Comparison of ENCODE assay signal across 11 mouse cellular contexts in the genomic region with DNA sequence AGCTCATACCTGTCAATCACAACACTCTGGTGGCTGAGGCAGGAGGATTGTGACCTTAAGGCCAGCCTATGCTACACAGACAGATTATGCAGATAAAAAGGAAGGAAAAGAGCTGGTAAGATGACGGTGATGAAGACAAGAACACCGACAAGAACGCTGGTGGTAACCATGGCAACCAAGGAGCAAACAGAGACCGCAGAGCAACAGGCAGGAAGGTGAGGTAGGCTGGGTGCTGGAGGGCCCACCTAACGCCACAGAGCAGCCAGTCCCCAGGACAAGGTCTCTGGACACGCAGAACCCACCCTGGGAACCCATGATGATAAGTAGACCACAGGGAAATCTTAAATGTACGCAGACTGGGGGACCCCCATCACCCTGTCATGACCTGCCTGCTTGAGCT. TPM values are rescaled to one million over a fixed set of nuclear protein-coding genes. Genes with fewer than 3 reads are reported as not detected.
DNase-seq lines count a peak whose midpoint lies in the region; ATAC-seq and TF ChIP-seq lines count a peak whose summit lies in the region.
"Had no signal": no experiment of that assay in that cellular context is flagged by ENCODE, and none has a peak within 500 bp of the region (broad histone marks: within the 10 kb centered on the region; RNA-seq: fewer than 3 reads in every experiment).

No protein-coding gene starts in this region.

- TF ChIP-seq CTCF in spleen, adult 2 months (IDR thresholded peaks at IDR 0.05; ENCODE audit: extremely low read depth, insufficient read depth, insufficient read length, insufficient replicate concordance), result no peak

- peaks cover 6% of the 10 kb centered on the region; the same call in 1 of the 2 replicates for H3K36me3 ChIP-seq in spleen, adult 2 months (ENCODE audit: control insufficient read depth, insufficient read depth, low read length)

- DNase-seq in embryo, embryonic 10.5 days (ENCODE audit: low spot score), result peak; percentile 44
- DNase-seq in embryo, embryonic 9.5 days (ENCODE audit: extremely low spot score), result no peak
- DNase-seq in spleen, adult 2 months (ENCODE audit: low read depth in 1 of 2, low spot score in 2 of 2), result peak; percentile 62 to 87
- DNase-seq in spleen, postnatal 14 days (ENCODE audit: low spot score in 2 of 2), result no peak
- peak; percentile 74 for DNase-seq in thymus, postnatal 4 days
- no peak for DNase-seq in right cerebral cortex, adult 18-20 months
- no peak for DNase-seq in adrenal gland, postnatal 4 days (ENCODE audit: low spot score in 2 of 2)
- DNase-seq: lung, adult 18-20 months had no signal

- H3K4me3 ChIP-seq in spleen, adult 2 months (ENCODE audit: extremely low read depth, insufficient read depth, insufficient read length), result no peak overlapping the region
- H3K4me3 ChIP-seq: erythroblast, embryonic 14.5 days; heart, embryonic 13.5 days had no signal

- no peak for TF ChIP-seq POLR2A in spleen, adult 2 months (IDR thresholded peaks at IDR 0.05; ENCODE audit: low read depth, low read length)

- peak overlapping the region; percentile 76 for H3K27ac ChIP-seq in spleen, adult 2 months (ENCODE audit: insufficient read depth, low read length)

- ATAC-seq in megakaryocyte progenitor cell, adult 5-6 weeks (replicated peaks; ENCODE audit: poor library complexity), result 0 out of 2 replicates have a peak, but pooled peaks have one; percentile 10

- no peaks in the 10 kb centered on the region for H3K27me3 ChIP-seq in spleen, adult 2 months (ENCODE audit: control insufficient read depth, insufficient read depth, low read length)
- H3K27me3 ChIP-seq: heart, embryonic 13.5 days had no signal

- 20% methylated on average over 7 of the region's 7 CpGs for WGBS in spleen, adult 2 months

- peaks cover 84% of the 10 kb centered on the region for H3K4me1 ChIP-seq in spleen, adult 2 months (ENCODE audit: control insufficient read depth, insufficient read depth, insufficient read length)

RNA-seq across cellular contexts. Expression of a gene that starts 9.8 kb away (rescaled TPM):
- polyA plus RNA-seq in spleen, adult 2 months (2012; rRNA removed), result 606 and 770 TPM in 2 replicates
- total RNA-seq in megakaryocyte progenitor cell, adult 5-6 weeks (2015), result 88.7 and 123 TPM in 2 replicates
- total RNA-seq in megakaryocyte progenitor cell, adult 5-6 weeks (2017), result 101 and 127 TPM in 2 replicates
- total RNA-seq in adrenal gland, postnatal 4 days (2021), result 100 to 1,000 TPM in 1 of 2 experiments, 10 to 100 TPM in 1; 95.9 to 114 TPM

RNA-seq across cellular contexts. Expression of a gene that starts 31.5 kb away (rescaled TPM):
- polyA plus RNA-seq in spleen, adult 2 months (2012; rRNA removed), result 27.2 and 54.6 TPM in 2 replicates
- total RNA-seq in megakaryocyte progenitor cell, adult 5-6 weeks (2015), result 1.2 and 2.2 TPM in 2 replicates
- total RNA-seq in megakaryocyte progenitor cell, adult 5-6 weeks (2017), result 3.3 and 8.0 TPM in 2 replicates
- total RNA-seq in adrenal gland, postnatal 4 days (2021), result 10 to 100 TPM; 15.7 to 18.8 TPM

RNA-seq across cellular contexts. Expression of a gene that starts 52.4 kb away (rescaled TPM):
- 4.8 and 6.2 TPM in 2 replicates for polyA plus RNA-seq in spleen, adult 2 months (2012; rRNA removed)
- 2.6 TPM in 2 replicates for total RNA-seq in megakaryocyte progenitor cell, adult 5-6 weeks (2015)
- total RNA-seq in megakaryocyte progenitor cell, adult 5-6 weeks (2017), result 3.8 and 4.2 TPM in 2 replicates
- 10 to 100 TPM; 16.7 to 17.3 TPM for total RNA-seq in adrenal gland, postnatal 4 days (2021)

Comparison
In these comparisons a context has a peak if more than half of its experiments do, and no peak if none do; other contexts are left out.
1. DNase-seq: peak in embryo, embryonic 10.5 days (single experiment), spleen, adult 2 months (2 of 2) and thymus, postnatal 4 days (single experiment); none in embryo, embryonic 9.5 days (single experiment), spleen, postnatal 14 days (0 of 2), right cerebral cortex, adult 18-20 months (single experiment) and adrenal gland, postnatal 4 days (0 of 2).